Mouse (Mus musculus) left cerebral cortex, adult 11 months (tissue): ENCODE measurements at regions not wholly inside any gene's neighbourhood (a gene's known extent, or its start where the extent isn't known, plus 50 kb on each side); places are given as distances from the start of the nearest gene placed in this dataset.

Experiments
- DNase-seq: peaks from one replicate; pipeline ENCODE4 v3.0.0; 2022; ENCODE audit warnings: low spot score

DNA sequence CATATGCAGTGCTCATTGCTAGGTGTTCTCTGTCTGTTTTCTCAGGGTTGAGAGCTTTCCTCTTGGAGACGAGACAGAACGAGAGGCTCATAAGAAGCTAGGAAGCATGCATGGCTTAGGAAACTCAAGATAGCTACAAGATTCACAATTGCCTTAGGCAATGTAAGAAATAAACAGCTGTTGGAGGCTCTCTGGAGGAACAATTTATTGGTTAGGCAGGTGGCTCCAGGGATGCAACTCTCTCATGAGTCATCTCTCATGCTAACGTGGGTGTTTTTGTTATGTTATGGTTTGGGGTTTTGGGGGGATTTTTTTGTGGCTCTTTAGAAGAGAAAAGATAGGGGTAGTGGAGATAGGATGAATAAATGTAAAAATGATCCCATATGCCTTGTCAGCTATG lies 657.2 kb downstream of the Cdk5rap2 start:
- DNase-seq = no peak

- no peak for DNase-seq
Measured at GRCm38 (mm10) chr4:69739833-69740510, 670.3 kb downstream of the Cdk5rap2 start.
